Mouse (Mus musculus): ENCODE measurements around the gene Kdsr. TPM values are rescaled to one million over a fixed set of nuclear protein-coding genes. Genes with fewer than 3 reads are reported as not detected.

The Kdsr gene
- 22.8 TPM for polyA plus RNA-seq (2017; shearing (Covaris generic))

DNA sequence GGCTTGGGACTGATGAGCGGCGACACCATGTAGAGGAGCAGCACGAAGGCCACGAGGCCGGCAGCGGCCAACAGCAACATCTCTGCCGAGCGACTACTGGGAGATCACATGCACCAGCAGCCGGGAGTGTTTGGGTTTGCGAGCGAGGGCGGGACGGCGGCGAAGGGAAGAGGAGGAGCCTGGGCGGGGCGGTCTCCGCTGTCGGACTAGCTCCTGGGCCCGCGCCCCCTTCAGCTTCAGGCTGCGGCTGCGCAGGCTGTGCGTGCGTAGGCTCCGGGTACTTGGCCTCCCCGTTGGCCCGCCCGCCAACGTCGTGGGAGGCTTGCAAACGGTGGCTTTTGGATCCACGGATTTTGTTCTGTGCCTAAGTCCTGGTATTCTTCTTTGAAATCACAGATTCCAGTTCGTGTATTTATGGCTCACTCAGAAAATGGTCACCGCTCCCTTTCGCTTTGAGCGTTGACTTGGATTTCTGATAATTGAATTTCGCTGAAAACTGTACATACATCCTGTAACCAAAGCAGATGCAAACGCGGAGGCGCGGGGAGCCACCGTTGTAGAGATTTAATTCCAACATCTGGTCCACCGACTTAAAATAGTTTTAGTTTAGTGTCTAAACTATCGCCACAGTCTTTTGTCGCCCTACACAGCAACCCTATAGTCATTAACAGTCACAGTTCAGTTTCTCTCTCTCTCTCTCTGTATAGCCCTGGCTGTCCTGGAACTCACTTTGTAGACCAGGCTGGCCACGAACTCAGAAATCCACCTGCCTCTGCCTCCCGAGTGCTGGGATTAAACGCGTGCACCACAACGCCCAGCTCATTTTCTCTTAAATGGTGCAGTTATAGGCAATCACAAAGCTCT is at the start of gene Kdsr:
Gene Kdsr, minus strand, starts transcription at position 156 of the 864 bp plus-strand sequence.

DNA sequence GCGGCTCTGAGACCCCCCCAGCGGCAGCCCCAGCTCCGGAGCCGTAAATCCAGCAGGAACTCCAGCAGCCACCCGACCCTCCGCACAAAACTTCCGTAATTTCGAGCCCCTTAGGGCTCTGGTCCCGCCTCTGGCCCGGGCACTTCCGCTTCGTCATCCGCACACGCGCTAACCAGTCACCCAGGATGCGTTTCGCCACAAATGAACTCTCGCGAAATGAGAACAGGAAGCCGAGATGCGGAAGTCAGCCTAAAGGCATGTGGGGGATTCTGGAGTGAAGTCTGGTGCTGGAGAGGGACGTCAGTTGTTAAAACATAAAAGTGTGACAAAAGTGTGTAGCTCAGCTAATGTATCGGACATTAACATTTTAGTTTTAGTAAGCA is 37.0 kb upstream of the Kdsr start, which contains the start of gene Vps4b:
Gene Vps4b, minus strand, starts transcription at position 187 of the 383 bp plus-strand sequence.

DNA sequence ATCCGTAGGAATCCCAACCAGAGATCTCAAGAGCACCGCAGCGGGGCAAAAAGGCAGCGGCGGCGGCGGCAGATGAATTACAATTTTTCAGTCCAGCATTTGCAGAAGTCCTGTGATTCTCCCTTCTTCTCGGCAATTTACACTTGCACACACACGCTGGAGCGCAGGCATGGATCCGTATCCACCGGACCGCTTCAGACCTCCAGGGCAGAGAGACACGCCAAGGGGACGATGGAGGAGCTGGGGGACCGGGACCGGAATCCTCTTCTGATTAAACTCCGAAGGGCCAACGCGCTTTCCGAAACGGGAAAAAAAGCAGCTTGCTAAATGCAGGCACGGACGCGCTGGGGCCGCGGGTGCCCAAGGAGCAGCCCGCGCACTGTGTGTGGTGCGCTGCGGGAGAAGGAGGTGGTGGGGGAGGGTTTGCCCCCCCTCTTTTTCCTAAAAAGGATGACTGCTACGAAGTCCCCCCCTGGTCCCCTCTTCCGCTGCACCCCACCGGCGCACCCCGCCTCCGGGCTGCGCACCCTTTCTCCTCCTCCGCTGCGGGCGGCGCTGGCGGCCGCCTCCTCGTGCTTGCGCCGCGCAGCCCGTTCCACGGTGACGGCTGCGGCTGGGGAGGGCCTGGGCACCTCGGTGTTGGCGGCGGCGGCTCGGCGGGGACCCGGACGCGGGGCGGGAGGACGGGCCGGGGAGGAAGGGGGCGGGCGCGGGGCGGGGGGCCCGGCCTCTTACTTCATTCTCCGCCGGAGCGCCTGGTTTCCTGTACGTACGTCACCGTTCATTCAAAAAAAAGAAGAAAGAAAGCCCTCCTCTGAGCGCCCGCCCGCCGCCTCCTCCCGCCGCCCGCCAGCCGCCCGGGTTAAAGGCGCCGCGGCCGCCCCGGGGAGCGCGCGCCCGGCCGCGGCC is 45.7 kb downstream of the Kdsr start, which contains the start of gene Bcl2:
Gene Bcl2, minus strand, starts transcription at position 654 of the 909 bp plus-strand sequence.

Other genes with a start within 250 kb of the Kdsr start
- gene Bcl2, start 45.5 kb downstream of the Kdsr start, polyA plus RNA-seq (2017; shearing (Covaris generic)), result 147 TPM
- 95.1 TPM for gene Vps4b, start 37.0 kb upstream of the Kdsr start, polyA plus RNA-seq (2017; shearing (Covaris generic))
- not detected for gene Serpinb5, start 101.4 kb upstream of the Kdsr start, polyA plus RNA-seq (2017; shearing (Covaris generic))
- gene Serpinb12, start 174.7 kb upstream of the Kdsr start, polyA plus RNA-seq (2017; shearing (Covaris generic)), result not detected
- not detected for gene Serpinb13, start 221.3 kb upstream of the Kdsr start, polyA plus RNA-seq (2017; shearing (Covaris generic))